Mouse (Mus musculus) testis, adult 2 months (tissue): ENCODE measurements around the gene Dync1i1.

Experiments
- CTCF ChIP-seq: fragments of 200-500 bp; IDR thresholded peaks from 2 replicates; pipeline ENCODE4 v1.5.1; 2012; ENCODE audit warnings: low read depth, mild to moderate bottlenecking, inconsistent platforms, low read length, moderate library complexity; ENCODE audit not compliant: control insufficient read depth, insufficient read depth, insufficient replicate concordance
- POLR2A ChIP-seq: fragments of 200-500 bp; IDR thresholded peaks from 2 replicates; pipeline ENCODE4 v1.6.1; 2012; ENCODE audit warnings: low read depth, mild to moderate bottlenecking, inconsistent platforms, low read length, moderate library complexity; ENCODE audit not compliant: control insufficient read depth

GRCm38 (mm10) chr6:5812076-5812475 is 86.6 kb downstream of the Dync1i1 start:
- no peak for TF ChIP-seq POLR2A
- TF ChIP-seq CTCF = no peak
